Mouse (Mus musculus) neural tube, embryonic 15.5 days (tissue): ENCODE results near the gene Glrx2. TPM values are rescaled to one million over a fixed set of nuclear protein-coding genes. Genes with fewer than 3 reads are reported as not detected.
"Not testable (repeated sequence)": the region's sequence is repeated elsewhere in the genome, so short reads cannot be mapped to it uniquely, and the experiment has no call there.

ENCODE experiments used
- ATAC-seq: fragments of 200-750 bp; cut with Nextera tagmentation; 2 replicates; pipeline ENCODE4 v1.8.0; 2017; ENCODE audit warnings: mild to moderate bottlenecking, moderate TSS enrichment, moderate library complexity; ENCODE audit not compliant: low FRiP score
- H3K27ac ChIP-seq: fragments of 300-500 bp; sonication (generic); replicated peaks from 2 replicates; pipeline ENCODE4 v1.5.1; 2015; ENCODE audit warnings: mild to moderate bottlenecking, inconsistent platforms
- H3K27me3 ChIP-seq: fragments of 300-500 bp; sonication (generic); replicated peaks from 2 replicates; pipeline ENCODE4 v1.6.1; 2015; ENCODE audit warnings: inconsistent platforms
- H3K36me3 ChIP-seq: fragments of 300-500 bp; sonication (generic); 2 replicates; pipeline ENCODE4 v1.6.1; 2015; ENCODE audit warnings: inconsistent platforms
- H3K4me1 ChIP-seq: fragments of 300-500 bp; sonication (generic); 2 replicates; pipeline ENCODE4 v1.6.1; 2015; ENCODE audit warnings: inconsistent platforms
- H3K4me2 ChIP-seq: fragments of 300-500 bp; sonication (generic); 2 replicates; pipeline ENCODE4 v1.6.1; 2015; ENCODE audit warnings: inconsistent platforms, mild to moderate bottlenecking, moderate library complexity
- H3K4me3 ChIP-seq: fragments of 300-500 bp; sonication (generic); replicated peaks from 2 replicates; pipeline ENCODE4 v1.5.1; 2015; ENCODE audit warnings: mild to moderate bottlenecking, inconsistent platforms
- H3K9ac ChIP-seq: fragments of 300-500 bp; sonication (generic); replicated peaks from 2 replicates; pipeline ENCODE4 v1.6.1; 2015; ENCODE audit warnings: mild to moderate bottlenecking, inconsistent platforms
- H3K9me3 ChIP-seq: fragments of 300-500 bp; sonication (generic); replicated peaks from 2 replicates; pipeline ENCODE4 v1.6.1; 2016; ENCODE audit warnings: inconsistent platforms
- WGBS: fragments of 180-500 bp; shearing (Covaris S2); methylation state at CpG from one replicate; pipeline ENCODE4 v1.1.7; 2015; ENCODE audit warnings: mixed read lengths; 5-methylcytosine and 5-hydroxymethylcytosine counted together
- polyA plus RNA-seq: library from polyadenylated mRNA; unstranded; fragments of >200 nt; fragmentation: Nextera tagmentation; extraction: Ambion mirVana; gene quantifications from 2 replicates; pipeline ENCODE4 v1.2.1, GENCODE M21; 2015

Glrx2 gene
- polyA plus RNA-seq, result 121 and 134 TPM in 2 replicates

DNA sequence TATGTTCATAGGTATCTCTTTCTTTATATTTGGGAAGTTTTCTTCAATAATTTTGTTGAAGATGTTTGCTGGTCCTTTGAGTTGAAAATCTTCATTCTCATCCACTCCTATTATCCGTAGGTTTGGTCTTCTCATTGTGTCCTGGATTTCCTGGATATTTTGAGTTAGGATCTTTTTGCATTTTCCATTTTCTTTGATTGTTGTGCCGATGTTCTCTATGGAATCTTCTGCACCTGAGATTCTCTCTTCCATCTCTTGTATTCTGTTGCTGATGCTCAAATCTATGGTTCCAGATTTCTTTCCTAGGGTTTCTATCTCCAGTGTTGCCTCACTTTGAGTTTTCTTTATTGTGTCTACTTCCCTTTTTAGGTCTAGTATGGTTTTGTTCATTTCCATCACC is at the start of gene Glrx2:
Glrx2 (plus strand) TSS at position 301 of the 400 bp plus-strand sequence.
- H3K4me3 ChIP-seq, H3K27ac ChIP-seq, H3K9ac ChIP-seq, H3K4me1 ChIP-seq, H3K36me3 ChIP-seq, H3K4me2 ChIP-seq, H3K27me3 ChIP-seq, ATAC-seq, H3K9me3 ChIP-seq: not testable (repeated sequence)
- no CpG with 5 or more reads among the region's 2 CpGs for WGBS

DNA sequence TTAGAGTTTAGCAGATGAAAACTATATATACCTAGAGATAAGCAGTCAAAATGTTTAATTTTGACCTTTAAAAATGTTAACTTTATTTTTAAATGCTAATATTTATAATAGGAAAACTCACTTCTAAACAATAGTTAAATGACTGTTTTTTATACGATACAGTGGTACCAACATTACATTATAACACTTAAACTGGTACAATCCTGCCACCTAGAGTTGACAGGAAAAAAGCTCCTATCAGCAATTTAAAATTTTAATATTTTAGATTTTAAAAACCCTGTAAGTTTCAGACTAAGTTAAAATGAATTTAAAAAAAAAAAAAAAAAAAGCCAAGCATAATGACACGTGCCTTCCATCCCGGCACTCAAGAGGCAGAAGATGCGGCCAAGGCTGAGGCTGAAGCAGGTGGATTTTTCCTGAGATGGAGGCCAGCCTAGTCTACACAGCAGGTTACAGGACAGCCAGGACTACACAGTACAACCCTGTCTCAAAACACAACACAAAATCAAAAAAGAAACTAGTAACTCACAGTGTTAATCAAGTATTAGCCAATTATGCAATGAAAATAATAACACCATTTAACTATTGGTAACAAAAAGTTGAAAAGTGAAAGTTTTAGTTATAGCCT is 40.3 kb upstream of the Glrx2 start:
- 80% methylated on average over 4 of the region's 4 CpGs for WGBS
- H3K4me1 ChIP-seq, result no peaks in the 10 kb centered on the region
- no peak overlapping the region for H3K9ac ChIP-seq
- peaks cover 12% of the 10 kb centered on the region for H3K36me3 ChIP-seq
- no peak for ATAC-seq
- no peaks in the 10 kb centered on the region for H3K9me3 ChIP-seq
- H3K4me2 ChIP-seq, result no peak overlapping the region
- H3K27me3 ChIP-seq, result no peaks in the 10 kb centered on the region
- H3K4me3 ChIP-seq, result no peak overlapping the region
- no peak overlapping the region for H3K27ac ChIP-seq

DNA sequence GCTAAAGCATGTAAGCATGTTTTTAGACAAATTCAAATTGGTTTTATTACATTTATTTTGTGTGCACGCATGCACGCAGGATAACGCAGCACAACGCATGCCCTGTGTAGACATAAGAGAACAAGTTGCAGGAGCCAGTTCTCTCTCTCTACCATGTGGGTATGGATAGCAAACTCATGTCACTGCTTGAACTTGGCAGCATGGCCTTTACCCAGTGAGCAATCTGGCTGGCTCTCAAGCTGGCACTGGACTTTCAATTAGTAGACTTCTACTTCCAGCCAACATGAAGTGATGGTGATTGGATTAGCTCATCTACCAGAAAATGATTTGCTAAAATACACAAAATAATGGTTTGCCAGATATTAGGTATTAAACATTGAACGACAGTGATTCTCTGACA is 35.0 kb upstream of the Glrx2 start:
- ATAC-seq, result no peak
- no peak overlapping the region for H3K27ac ChIP-seq
- H3K4me2 ChIP-seq, result no peak overlapping the region
- H3K4me1 ChIP-seq, result no peaks in the 10 kb centered on the region
- H3K27me3 ChIP-seq, result no peaks in the 10 kb centered on the region
- 97% methylated on average over 5 of the region's 5 CpGs for whole genome bisulfite sequencing
- H3K36me3 ChIP-seq, result peaks cover 21% of the 10 kb centered on the region
- no peaks in the 10 kb centered on the region for H3K9me3 ChIP-seq
- H3K4me3 ChIP-seq, result no peak overlapping the region
- no peak overlapping the region for H3K9ac ChIP-seq

DNA sequence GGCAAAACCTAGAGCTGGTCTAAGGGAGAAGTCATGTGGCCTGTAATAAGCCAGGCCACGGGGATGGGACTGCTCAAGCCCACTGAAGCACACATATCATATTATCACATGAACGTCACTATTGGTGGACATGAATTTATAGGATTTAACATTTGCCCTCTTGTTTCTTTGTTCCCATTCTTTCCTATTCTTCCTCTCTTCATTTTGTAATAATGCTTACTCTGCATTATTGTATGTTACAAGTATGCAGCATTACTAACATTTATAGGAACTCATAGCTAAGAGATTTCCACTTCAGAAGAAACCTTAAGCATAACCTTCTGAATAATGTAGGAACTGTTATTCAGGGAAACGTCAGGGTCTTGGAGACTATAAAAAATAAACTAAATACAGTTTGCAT is 31.3 kb upstream of the Glrx2 start:
- H3K4me1 ChIP-seq, result no peaks in the 10 kb centered on the region
- H3K36me3 ChIP-seq, result peaks cover 26% of the 10 kb centered on the region
- H3K4me3 ChIP-seq, result no peak overlapping the region
- H3K9ac ChIP-seq, result no peak overlapping the region
- WGBS, result 90% methylated on average over 3 of the region's 3 CpGs
- no peaks in the 10 kb centered on the region for H3K27me3 ChIP-seq
- no peak overlapping the region for H3K27ac ChIP-seq
- no peak overlapping the region for H3K4me2 ChIP-seq
- ATAC-seq, result no peak
- no peaks in the 10 kb centered on the region for H3K9me3 ChIP-seq

DNA sequence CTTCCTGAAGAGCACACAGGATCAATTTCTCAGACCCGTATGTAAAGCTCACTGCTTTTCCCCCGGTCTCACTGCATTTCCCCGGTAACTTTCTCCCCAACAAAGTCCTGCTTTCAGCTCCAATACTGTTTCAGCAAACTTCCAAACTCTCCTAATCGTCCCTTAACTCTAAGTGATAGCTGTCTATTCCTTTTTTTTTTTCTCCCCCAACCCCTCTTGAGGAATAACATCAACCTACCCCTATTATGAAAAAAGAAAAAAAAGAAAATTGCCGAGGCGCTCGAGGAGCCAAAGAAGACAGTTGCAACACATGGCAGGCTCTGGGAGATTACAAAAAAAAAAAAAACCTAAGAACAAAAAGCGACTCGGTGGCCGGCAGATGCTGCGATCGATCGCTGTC is 14.4 kb upstream of the Glrx2 start:
- Histone ChIP-seq H3K27ac (peak overlapping the region; percentile 95; the same call in 1 of the 2 replicates), H3K27me3 (no peaks in the 10 kb centered on the region), H3K4me3 (peak overlapping the region; percentile 88), H3K9me3 (no peaks in the 10 kb centered on the region), H3K4me1 (peaks cover 22% of the 10 kb centered on the region), H3K36me3 (0 out of 2 replicates have a peak, but pooled peaks cover 4% of the 10 kb centered on the region), H3K9ac (peak overlapping the region; percentile 91), H3K4me2 (peak overlapping the region; percentile 61)
- WGBS, result under 1% methylated on average over 13 of the region's 13 CpGs
- no peak for ATAC-seq

DNA sequence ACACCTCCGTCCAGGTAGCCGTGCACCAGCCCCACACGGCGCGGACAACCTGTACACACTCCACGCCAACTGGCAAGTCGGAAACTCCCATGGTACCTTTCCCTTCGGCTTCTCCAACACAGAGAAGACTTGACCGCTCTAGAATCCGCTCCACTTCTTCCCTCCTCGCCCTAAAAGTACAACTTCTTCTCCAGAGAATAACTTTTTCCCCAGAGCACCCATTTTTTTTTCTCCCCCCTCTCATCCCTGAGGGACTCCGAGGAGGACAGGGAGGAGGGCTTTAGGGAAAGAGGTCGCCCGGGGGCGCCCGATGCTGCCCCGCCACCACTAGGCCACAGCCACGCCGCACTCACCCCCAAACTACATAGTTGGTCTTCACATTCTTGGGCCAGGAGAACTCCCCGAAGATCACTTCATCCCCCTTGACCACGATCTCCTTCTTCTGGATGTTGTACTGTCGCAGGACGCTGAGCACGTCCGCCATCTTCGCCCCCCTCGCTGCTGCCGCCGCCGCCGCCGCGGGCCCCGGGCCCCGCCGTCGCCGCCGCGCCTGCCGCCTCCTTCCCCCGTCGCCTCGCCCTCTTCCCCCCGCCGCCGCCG is 13.9 kb upstream of the Glrx2 start:
- H3K36me3 ChIP-seq, result 0 out of 2 replicates have a peak, but pooled peaks cover under 1% of the 10 kb centered on the region
- H3K27me3 ChIP-seq, result no peaks in the 10 kb centered on the region
- peak; percentile 79 for ATAC-seq
- peak overlapping the region; percentile 61 for H3K4me2 ChIP-seq
- peaks cover 22% of the 10 kb centered on the region for H3K4me1 ChIP-seq
- peak overlapping the region; percentile 95 for H3K27ac ChIP-seq
- H3K4me3 ChIP-seq, result peak overlapping the region; percentile 88
- under 1% methylated on average over 38 of the region's 48 CpGs for WGBS
- no peaks in the 10 kb centered on the region for H3K9me3 ChIP-seq
- peak overlapping the region; percentile 91 for H3K9ac ChIP-seq

DNA sequence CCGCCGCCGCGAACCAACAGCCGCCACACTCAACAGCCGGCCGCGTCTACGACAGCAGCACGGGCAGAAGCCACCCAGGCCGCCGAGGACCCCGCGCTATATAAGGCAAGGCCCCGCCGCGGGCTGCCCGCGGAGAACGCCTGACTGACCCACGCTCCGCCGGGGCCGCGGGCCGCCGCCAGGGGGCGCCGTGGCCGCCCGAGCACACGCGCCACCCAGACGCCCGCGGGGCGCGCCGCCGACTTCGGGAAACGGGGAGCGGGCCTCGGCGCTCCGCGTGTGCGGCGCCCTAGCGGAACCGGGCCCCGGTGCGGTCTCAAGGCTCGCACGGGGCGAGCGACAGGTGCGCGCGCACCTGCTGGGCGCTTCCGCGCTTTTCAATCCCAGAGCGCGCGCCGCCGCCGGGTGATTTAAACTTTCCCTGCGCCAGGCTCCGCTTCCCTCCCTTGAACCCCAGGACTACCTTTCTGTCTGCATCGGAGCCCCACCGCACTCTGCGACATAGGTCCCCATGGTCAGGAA is 13.3 kb upstream of the Glrx2 start, which contains the start of gene Cdc73:
Cdc73 (minus strand) TSS at position 153 of the 522 bp plus-strand sequence.
- under 1% methylated on average over 69 of the region's 74 CpGs for WGBS

DNA sequence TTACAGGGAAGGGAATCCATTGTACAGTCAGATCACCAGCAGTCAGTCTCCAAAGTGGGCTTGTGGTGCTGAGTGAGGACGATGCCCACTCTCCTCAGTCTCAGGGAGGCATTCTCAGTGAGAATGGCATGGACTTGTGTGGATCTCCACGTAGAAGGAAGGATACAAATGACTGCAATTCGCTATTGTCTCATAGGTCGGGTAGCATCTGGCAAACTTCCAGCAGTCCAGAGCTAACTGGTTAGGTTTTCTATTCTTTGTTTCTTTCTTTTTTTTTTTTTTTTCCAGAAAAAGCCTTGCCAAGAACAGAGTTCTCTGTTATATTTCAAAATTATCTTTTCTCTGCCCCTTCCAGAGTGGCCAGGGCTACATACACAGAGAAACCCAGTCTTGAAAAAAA is 9.1 kb upstream of the Glrx2 start:
- Histone ChIP-seq H3K36me3 (no peaks in the 10 kb centered on the region), H3K4me1 (peaks cover 5% of the 10 kb centered on the region), H3K4me3 (no peak overlapping the region), H3K4me2 (no peak overlapping the region), H3K27ac (no peak overlapping the region), H3K9ac (no peak overlapping the region), H3K27me3 (no peaks in the 10 kb centered on the region), H3K9me3 (no peaks in the 10 kb centered on the region)
- ATAC-seq, result no peak
- 38% methylated on average over 4 of the region's 4 CpGs for WGBS

More for the DNA sequence above, 13.3 kb upstream of the Glrx2 start, which contains the start of gene Cdc73:
- H3K4me3 ChIP-seq, result peak within 1 kb of the TSS; percentile 88
- H3K9me3 ChIP-seq, result no peaks in the 10 kb centered on the region
- H3K4me1 ChIP-seq, result peaks cover 22% of the 10 kb centered on the region
- H3K36me3 ChIP-seq, result no peaks in the 10 kb centered on the region
- H3K27ac ChIP-seq, result peak within 1 kb of the TSS; percentile 95
- no peaks in the 10 kb centered on the region for H3K27me3 ChIP-seq
- peak; percentile 99 for ATAC-seq
- H3K4me2 ChIP-seq, result peak within 1 kb of the TSS; percentile 61
- peak within 1 kb of the TSS; percentile 91 for H3K9ac ChIP-seq

DNA sequence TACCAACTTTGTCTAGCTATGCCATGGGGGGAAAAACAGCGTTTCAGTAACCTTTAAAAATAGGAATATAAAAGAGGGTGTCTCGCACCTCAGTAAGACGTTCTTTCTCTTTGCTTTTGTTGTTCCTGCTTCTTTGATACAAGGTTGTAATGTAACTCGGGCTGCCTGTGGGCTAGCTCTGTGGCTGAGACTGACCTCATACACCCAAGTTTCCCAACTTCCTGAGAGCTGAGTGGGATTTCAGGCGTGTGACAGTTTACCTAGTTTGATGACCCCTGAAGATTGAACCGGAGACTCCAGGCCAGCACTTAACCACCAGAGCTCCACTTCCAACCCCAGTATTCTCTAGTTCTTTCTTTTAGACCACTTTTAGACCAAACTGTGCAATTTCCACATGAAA is 7.8 kb upstream of the Glrx2 start:
- ATAC-seq, result no peak
- no peaks in the 10 kb centered on the region for H3K27me3 ChIP-seq

DNA sequence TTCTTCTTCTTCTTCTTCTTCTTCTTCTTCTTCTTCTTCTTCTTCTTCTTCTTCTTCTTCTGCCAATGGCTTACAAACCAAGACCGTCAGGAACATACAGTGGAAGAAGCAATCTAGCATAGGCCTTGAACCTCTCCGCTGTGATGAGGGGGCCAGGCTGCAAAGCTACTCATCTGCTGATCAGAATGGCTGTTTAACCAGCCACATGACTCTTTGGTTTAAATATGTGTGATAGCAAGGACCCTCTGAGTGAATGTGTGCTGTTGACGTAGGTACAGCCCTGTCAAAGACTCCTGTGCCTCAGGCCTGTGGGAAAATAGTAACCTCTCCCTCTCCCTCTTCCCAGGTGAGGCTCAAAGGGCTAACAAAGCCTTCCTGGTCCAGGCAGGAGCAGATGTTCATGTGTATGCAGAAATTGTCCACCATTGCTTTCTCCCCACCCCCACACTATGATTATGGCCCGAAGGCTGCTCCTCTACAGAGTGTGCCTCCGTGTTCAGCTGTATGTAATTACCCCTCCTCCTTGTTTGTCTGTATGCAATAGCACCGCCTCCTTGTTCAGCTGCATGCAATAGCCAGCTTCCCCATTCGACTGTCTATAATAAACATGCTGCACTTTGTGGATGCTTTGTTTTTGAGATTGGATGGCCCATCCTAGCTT is 6.0 kb upstream of the Glrx2 start:
- H3K27me3 ChIP-seq, result no peaks in the 10 kb centered on the region
- H3K9me3 ChIP-seq, result no peaks in the 10 kb centered on the region
- H3K4me1 ChIP-seq, result no peaks in the 10 kb centered on the region
- 48% methylated on average over 7 of the region's 7 CpGs for whole genome bisulfite sequencing
- no peak overlapping the region for H3K9ac ChIP-seq
- ATAC-seq, result no peak
- no peak overlapping the region for H3K27ac ChIP-seq
- H3K36me3 ChIP-seq, result no peaks in the 10 kb centered on the region
- no peak overlapping the region for H3K4me3 ChIP-seq
- no peak overlapping the region for H3K4me2 ChIP-seq

More for the DNA sequence above, 7.8 kb upstream of the Glrx2 start:
- no peak overlapping the region for H3K4me3 ChIP-seq
- no peak overlapping the region for H3K4me2 ChIP-seq
- no peaks in the 10 kb centered on the region for H3K36me3 ChIP-seq
- H3K4me1 ChIP-seq, result peaks cover 2% of the 10 kb centered on the region
- no peak overlapping the region for H3K27ac ChIP-seq
- WGBS, result 85% methylated on average over 6 of the region's 6 CpGs
- no peak overlapping the region for H3K9ac ChIP-seq
- no peaks in the 10 kb centered on the region for H3K9me3 ChIP-seq

DNA sequence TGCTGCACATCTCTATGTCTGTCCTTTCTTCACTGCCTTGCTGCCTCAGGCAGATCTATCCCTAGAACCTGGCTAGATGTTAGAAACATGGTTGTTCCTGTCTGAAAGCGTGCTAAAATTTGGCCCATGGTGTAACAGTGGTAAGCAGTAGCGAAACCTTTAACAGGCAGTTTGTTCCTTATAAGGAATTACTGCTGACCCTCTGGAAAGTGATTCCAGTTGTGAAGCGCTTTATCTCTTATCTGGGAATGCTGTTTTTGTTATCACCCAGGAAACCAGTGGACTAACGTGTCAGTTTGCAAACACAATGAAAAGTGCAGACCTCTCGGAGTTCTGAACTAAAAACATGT is 5.5 kb upstream of the Glrx2 start:
- Histone ChIP-seq H3K4me3 (no peak overlapping the region), H3K4me1 (no peaks in the 10 kb centered on the region), H3K27ac (no peak overlapping the region), H3K27me3 (no peaks in the 10 kb centered on the region), H3K4me2 (no peak overlapping the region), H3K9me3 (no peaks in the 10 kb centered on the region), H3K36me3 (no peaks in the 10 kb centered on the region), H3K9ac (no peak overlapping the region)
- 88% methylated on average over 5 of the region's 5 CpGs for WGBS
- no peak for ATAC-seq
